Mouse (Mus musculus) cerebellum, adult 11 months (tissue): ENCODE data around the gene Chn1.

Experiments
- DNase-seq: peaks from one replicate; pipeline ENCODE4 v3.0.0; 2022

The Chn1 gene

GRCm38 (mm10) chr2:73588951-73589350, 186.2 kb downstream of the Chn1 start:
- DNase-seq = no peak

DNA sequence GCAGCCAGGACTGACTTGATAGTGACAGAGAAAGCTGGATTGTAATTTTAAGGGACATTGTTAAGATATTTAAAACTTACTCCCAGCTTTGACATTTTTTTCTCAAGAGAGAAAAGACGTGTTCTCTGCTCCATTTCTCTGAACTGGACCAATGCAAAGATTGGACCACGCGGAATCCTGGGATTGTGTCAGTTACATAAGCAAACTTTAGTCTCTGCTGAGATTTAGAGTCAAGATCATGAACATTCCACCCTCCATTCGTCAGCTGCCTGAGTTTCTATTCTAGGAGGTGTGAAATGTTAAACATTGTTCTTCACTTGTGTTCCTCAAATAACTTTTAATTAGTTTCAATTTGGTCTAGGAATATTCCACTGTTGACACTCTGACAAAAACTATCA, 188.0 kb downstream of the Chn1 start:
- no peak for DNase-seq

DNA sequence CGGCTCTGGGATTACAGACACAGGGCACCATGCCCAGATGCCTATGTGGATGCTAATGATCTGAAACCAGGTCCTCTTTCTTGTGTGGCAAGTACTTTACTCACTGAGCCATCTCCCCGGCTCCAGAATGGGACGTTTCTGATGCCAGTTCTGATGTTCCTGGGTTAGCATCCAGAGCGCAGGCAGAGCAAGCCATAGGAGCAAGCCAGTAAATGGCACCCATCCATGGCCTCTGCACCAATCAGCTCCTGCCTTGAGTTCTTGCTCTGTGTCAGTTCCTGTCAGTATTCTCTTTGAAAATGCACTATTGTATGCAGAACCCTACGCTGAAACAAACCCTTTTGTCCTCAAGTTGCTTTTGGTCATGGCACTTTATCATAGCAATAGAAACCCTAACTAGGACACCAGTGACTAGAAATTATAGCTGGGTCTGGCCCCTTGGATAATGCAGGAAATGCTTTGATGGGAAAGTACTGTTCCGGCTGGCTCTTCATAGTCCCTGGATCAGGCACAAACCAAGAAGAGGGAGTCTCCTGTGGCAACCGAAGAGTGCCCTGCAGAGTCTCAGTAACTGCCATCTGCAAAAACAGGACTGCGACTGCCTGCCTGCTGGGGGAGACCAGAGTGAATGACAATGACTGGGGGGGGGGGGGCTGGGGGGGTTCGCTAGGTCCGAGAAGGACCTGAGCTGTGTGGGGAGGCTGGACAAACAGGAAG, 188.6 kb downstream of the Chn1 start:
- DNase-seq = no peak

GRCm38 (mm10) chr2:73585347-73585831, 189.8 kb downstream of the Chn1 start:
- no peak for DNase-seq

- DNase-seq = peak; percentile 45
These were observed 190.3 kb downstream of the Chn1 start for GRCm38 (mm10) chr2:73584645-73585346.

- no peak for DNase-seq
These were observed 194.4 kb downstream of the Chn1 start for GRCm38 (mm10) chr2:73580720-73581119.

DNA sequence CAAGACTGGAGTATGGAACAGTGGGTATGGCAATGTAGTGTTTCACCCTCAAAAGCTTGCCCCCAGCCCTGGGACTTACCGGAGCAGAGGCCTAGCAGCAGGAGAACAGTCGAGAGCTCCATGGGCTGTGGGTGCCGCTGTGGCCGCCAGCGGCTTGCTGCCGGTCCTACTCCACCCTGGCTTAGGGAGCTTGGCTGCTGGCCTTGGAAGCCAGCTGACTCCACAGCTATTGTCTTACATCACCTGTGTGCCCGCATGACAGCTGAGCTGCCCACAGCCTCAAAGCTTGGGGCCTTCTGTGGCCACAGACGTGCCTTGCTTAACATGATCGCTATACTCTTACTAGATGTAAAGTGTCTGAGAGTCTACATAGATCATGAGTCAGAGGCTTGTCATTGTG, 195.0 kb downstream of the Chn1 start, which contains the start of gene Chrna1:
Gene Chrna1 (minus strand): TSS at position 173 of the 400 bp plus-strand sequence.
- DNase-seq = no peak

DNA sequence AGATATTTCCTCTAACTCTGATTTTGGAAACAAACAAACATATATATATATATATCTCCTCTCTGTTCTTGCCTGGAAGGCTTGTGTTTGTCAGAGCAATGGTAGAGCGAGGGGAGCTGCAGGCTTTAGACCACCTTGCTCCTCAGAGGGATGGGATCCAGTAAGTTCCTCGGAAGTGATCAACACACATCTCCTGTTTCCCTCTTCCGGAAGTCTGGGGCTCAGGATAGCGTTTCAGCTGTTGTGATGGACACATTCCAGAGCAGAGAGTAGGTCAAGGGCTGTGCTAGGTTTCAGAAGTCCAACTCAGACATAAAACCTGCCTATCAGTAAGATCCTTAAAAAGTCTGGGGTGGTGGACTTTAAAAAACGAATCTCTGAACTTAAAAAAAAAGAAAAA, 196.0 kb downstream of the Chn1 start:
- DNase-seq = no peak

- no peak for DNase-seq
These were observed 200.7 kb downstream of the Chn1 start for GRCm38 (mm10) chr2:73574418-73574817.

GRCm38 (mm10) chr2:73573556-73573955, 201.6 kb downstream of the Chn1 start:
- DNase-seq = no peak

- peak; percentile 50 for DNase-seq
These were observed 202.4 kb downstream of the Chn1 start for GRCm38 (mm10) chr2:73572539-73573372.

- DNase-seq = no peak
These were observed 203.2 kb downstream of the Chn1 start for GRCm38 (mm10) chr2:73571901-73572300.

DNA sequence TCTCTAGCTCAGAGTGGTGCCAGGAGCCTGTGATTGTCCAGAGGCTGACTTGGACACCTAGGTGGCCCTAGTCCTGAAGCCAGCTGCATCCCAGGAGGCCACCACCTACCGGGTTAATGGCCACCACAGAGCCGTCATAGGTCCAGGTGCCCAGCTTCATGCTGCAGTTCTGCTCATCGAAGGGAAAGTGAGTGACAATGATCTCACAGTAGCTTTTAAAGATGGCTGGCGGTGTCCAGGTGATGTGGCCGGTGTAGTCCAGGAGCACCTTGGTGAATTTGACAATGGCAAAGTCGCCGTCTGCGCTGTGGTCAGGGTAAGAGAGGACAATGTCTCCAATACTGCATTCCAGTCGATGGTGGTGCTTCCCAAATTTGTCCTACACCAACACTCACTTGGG, 203.8 kb downstream of the Chn1 start:
- DNase-seq = no peak

DNA sequence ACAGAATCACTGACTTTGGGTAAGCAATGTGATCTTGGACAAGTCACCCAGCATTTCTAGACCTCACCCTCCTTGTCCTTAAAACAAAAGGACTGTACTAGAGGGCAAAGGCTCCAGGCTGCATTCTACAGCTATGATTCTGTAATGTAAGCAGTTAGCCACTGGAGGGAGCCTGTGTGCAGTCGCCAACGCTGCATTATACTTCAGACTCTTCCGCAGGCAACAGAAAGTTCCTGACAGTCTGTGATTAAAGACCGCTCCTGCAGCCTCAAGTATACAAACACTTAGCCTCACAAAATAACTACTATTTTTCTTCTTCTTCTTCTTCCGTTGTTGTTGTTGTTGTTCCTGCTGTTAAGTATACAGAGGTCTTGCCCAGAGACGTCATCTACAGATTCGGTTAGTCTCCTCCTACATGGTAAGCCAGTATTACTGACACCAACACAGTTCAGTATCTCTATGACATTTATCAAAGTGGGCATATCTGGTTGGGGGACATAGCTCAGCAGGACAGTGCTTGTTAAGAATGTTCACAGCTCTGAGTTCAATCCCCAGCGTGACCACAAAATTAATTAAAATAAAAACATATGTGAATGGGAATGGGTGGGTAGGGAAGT, 208.0 kb downstream of the Chn1 start:
- no peak for DNase-seq

GRCm38 (mm10) chr2:73566162-73566561, 209.0 kb downstream of the Chn1 start:
- no peak for DNase-seq

- no peak for DNase-seq
These were observed 211.5 kb downstream of the Chn1 start for GRCm38 (mm10) chr2:73563690-73564089.

DNA sequence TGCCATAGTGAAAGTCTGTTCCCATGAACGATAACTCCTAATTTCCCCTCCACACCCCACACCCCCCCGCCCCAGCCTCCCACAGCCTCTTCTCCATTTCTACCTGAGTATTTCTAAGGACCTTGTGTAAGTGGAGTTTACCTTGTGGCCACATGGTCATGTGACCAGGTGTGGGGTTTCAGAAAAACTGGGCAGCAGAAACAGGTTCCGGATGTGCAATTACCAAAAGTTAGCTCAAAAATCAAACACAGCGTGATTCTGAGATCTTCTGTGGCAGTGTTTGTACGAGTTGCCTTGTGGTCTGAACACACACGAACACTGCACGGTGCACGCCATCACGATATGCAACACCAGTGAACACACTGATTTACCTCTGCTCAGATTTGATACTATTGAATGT, 212.5 kb downstream of the Chn1 start:
- no peak for DNase-seq

GRCm38 (mm10) chr2:73561665-73562063, 213.5 kb downstream of the Chn1 start:
- DNase-seq = no peak

- no peak for DNase-seq
These were observed 214.1 kb downstream of the Chn1 start for GRCm38 (mm10) chr2:73560899-73561664.
